Mouse (Mus musculus): ENCODE data around the gene Wnt6.

Wnt6 gene

GRCm38 (mm10) chr1:74805843-74806242 lies 34.2 kb downstream of the Wnt6 start:
- in situ Hi-C loops (cut with MboI, MseI): loop anchor here (10.0 to 25.0 kb wide), 2 partner anchors 611 to 869 kb away; partner anchors contain the start of gene Cxcr1

- in situ Hi-C loops (cut with MboI, MseI): loop anchor here (10.0 to 25.0 kb wide), 2 partner anchors 612 to 869 kb away; partner anchors contain the start of gene Cxcr1
Observed at GRCm38 (mm10) chr1:74806360-74807311, 34.9 kb downstream of the Wnt6 start.

GRCm38 (mm10) chr1:74807551-74808071 lies 35.9 kb downstream of the Wnt6 start:
- in situ Hi-C loops (cut with MboI, MseI): loop anchor here (10.0 to 25.0 kb wide), 2 partner anchors 613 to 870 kb away; partner anchors contain the start of gene Cxcr1

DNA sequence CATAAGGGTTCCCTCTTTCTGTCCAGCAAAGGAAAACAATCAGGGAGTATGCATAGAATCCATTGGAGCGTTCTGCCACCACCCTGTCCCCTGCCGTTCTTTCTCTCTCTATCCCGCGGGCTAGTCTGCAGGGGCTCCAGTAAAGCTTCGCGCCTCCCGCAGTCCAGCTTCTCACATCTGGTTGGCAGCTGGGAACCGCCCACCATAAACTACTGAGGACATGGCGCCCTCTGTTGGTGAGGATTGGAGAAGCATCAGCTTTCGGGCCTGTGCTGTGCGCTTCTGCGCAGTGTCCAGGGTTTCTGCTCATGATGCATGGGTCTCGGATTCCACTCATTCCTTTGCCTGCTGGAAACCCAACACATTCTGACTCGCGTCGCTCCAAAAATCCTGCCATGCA lies 36.4 kb downstream of the Wnt6 start:
- in situ Hi-C loops (cut with MboI, MseI): loop anchor here (10.0 to 25.0 kb wide), 2 partner anchors 613 to 871 kb away; partner anchors contain the start of gene Cxcr1

GRCm38 (mm10) chr1:74809007-74809406 lies 37.3 kb downstream of the Wnt6 start:
- in situ Hi-C loops (cut with MboI, MseI): loop anchor here (10.0 to 25.0 kb wide), 2 partner anchors 614 to 872 kb away; partner anchors contain the start of gene Cxcr1

DNA sequence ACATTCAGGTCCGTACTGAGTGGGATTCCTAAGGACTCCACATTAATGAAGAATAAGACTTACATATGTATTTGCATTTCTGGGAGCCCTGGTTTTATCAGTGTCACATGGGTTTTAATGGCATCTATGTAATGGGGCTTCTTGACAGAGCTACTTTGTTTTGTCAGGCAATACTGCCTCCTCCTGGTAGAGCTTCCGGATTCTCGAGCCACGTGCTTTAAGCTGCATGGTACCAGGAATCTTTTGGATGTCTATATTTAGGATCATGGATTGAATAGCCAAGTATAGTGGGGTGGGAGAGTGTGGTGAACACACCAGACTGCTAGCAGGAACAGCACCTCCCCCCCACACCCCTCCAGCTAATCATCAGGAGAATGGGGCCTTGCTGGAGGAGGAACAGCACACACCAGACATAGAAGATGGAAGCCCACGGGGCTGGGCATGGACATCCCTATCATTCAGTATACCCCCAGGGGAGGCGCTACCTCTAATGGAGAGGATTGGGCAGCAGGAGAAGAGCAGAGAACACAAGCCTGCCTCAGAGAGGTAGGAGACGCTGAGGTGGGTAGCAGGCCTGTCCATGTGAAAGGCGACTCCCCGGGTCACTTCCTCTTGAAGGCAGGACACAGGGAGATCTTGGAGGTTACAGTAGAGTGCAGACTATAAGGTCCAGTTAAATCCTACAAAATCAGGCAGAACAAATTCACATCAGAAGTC lies 43.4 kb downstream of the Wnt6 start:
- in situ Hi-C loops (cut with MboI, MseI): loop anchor here (10.0 to 25.0 kb wide), 2 partner anchors 150 to 878 kb away; partner anchors contain the start of gene Ttll4

DNA sequence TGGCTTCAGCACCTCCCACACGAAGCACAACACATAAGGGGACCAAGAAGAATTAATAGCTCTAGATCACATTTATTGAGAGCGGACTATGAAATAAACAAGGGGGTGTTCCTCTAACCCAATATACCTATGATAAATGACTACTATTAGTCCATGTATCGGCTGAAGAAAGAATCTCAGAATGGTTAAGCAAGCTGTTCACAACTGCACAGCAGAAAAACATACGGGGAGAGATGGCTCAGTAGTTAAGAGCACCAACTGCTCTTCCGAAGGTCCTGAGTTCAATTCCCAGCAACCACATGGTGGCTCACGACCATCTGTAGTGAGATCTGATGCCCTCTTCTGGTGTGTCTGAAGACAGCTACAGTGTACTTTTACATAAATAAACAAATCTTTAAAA lies 44.3 kb downstream of the Wnt6 start:
- in situ Hi-C loops (cut with MboI, MseI): loop anchor here (10.0 to 25.0 kb wide), 2 partner anchors 151 to 879 kb away; partner anchors contain the start of gene Ttll4

GRCm38 (mm10) chr1:74816612-74817199 lies 45.0 kb downstream of the Wnt6 start:
- in situ Hi-C loops (cut with MboI, MseI): loop anchor here (10.0 to 25.0 kb wide), 2 partner anchors 152 to 879 kb away; partner anchors contain the start of gene Ttll4

DNA sequence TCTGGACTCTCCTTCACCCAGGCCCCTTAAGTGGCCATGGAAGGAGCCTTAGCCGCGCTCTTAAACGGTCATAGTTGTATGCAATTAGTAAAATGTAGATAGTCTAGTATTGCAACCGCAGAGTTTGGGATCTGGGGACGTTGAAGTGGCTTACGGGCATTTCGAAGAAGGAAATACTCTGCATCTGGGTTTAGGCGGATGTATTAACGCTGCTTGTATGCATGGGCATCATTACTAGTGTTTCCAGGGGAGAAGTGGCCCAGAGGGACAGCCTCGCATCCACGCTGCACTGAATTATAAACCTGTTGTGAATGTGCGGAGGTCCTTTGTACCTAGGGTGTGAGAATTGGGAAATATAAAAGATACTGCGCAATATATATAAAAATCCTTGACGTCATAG lies 45.5 kb downstream of the Wnt6 start:
- in situ Hi-C loops (cut with MboI, MseI): loop anchor here (10.0 to 25.0 kb wide), 2 partner anchors 152 to 880 kb away; partner anchors contain the start of gene Ttll4

GRCm38 (mm10) chr1:74818509-74818908 lies 46.8 kb downstream of the Wnt6 start:
- in situ Hi-C loops (cut with MboI, MseI): loop anchor here (10.0 to 25.0 kb wide), 2 partner anchors 154 to 881 kb away; partner anchors contain the start of gene Ttll4

- in situ Hi-C loops (cut with MboI, MseI): loop anchor here (25.0 kb wide), 1 partner anchor 886 kb away; no protein-coding TSS in a partner anchor
Observed at GRCm38 (mm10) chr1:74823598-74823997, 51.9 kb downstream of the Wnt6 start.

DNA sequence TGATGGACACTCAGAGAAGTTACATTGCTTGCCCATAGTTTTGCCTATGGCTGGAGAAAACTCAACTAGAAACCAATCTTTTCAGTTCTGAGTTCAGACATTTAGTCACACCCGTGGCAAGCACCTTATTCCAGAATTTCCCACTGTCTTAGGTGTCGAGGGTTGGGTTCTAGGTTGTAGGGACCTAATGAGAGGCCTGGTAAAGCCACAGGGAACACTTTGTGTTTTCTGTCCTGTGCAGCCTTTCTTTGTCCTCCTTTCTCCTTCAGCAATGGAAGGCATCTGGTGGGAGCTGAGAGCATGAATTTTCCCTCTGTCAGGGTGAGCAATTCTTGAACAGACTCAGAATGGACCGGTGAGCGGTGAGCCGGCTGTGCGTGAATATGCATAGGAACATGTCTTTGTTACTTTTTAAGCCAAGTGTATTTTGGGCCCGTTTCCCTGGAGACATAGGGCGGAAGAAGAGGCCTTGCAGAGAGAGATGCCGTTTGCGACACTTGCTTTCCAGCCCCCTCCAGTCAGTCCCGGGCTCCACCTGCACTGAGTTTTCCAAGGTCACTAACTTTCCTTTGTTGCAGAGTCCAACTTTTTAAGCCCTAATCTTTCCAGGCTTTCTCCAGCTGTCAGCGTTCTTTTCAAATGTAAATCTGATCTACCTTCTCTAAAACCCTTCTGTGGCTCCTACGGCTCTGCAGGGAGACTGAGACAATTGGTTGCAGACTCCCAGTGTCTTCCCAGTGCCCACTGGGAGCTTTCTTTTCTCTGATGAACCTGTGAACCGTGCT lies 53.0 kb downstream of the Wnt6 start:
- in situ Hi-C loops (cut with MboI, MseI): loop anchor here (25.0 kb wide), 1 partner anchor 887 kb away; no protein-coding TSS in a partner anchor

- in situ Hi-C loops (cut with MboI, MseI): no loop called here
Observed at GRCm38 (mm10) chr1:74830061-74830460, 58.4 kb downstream of the Wnt6 start.

GRCm38 (mm10) chr1:74833255-74833654 lies 61.6 kb downstream of the Wnt6 start:
- in situ Hi-C loops (cut with MboI, MseI): no loop called here

All from regulatory T cell (primary cell).